Mouse (Mus musculus) intestine, embryonic 14.5 days (tissue): Measurements from ENCODE around the gene Stk17b. TPM values are rescaled to one million over a fixed set of nuclear protein-coding genes. Genes with fewer than 3 reads are reported as not detected.
"Not testable (repeated sequence)": the region's sequence is repeated elsewhere in the genome, so short reads cannot be mapped to it uniquely, and the experiment has no call there.

Source experiments
- ATAC-seq: fragments of 200-750 bp; cut with Nextera tagmentation; replicated peaks from 2 replicates; pipeline ENCODE4 v1.8.0; 2017; ENCODE audit warnings: low read depth, moderate number of reproducible peaks, moderate TSS enrichment, moderate library complexity; ENCODE audit not compliant: low FRiP score, low TSS enrichment
- DNase-seq: peaks from one replicate; pipeline ENCODE4 v3.0.0-alpha.2; 2018; ENCODE audit warnings: low spot score
- H3K27ac ChIP-seq: fragments of 300-500 bp; sonication (generic); 2 replicates; pipeline ENCODE4 v1.5.1; 2014; ENCODE audit warnings: low read depth, mild to moderate bottlenecking, control low read depth
- H3K27me3 ChIP-seq: fragments of 300-500 bp; sonication (generic); replicated peaks from 2 replicates; pipeline ENCODE4 v1.6.1; 2014; ENCODE audit warnings: low read length, control low read depth; ENCODE audit not compliant: control insufficient read depth, insufficient read depth
- H3K36me3 ChIP-seq: fragments of 300-500 bp; sonication (generic); 2 replicates; pipeline ENCODE4 v1.6.1; 2014; ENCODE audit warnings: low read length, control low read depth; ENCODE audit not compliant: control insufficient read depth, insufficient read depth
- H3K4me1 ChIP-seq: fragments of 300-500 bp; sonication (generic); replicated peaks from 2 replicates; pipeline ENCODE4 v1.6.1; 2014; ENCODE audit warnings: low read length, control low read depth, mixed read lengths; ENCODE audit not compliant: control insufficient read depth, insufficient read depth
- H3K4me2 ChIP-seq: fragments of 300-500 bp; sonication (generic); 2 replicates; pipeline ENCODE4 v1.6.1; 2014; ENCODE audit warnings: low read length
- H3K4me3 ChIP-seq: fragments of 300-500 bp; sonication (generic); 2 replicates; pipeline ENCODE4 v1.5.1; 2014; ENCODE audit warnings: low read depth, low read length, control low read depth, mixed read lengths
- H3K9ac ChIP-seq: fragments of 300-500 bp; sonication (generic); 2 replicates; pipeline ENCODE4 v1.6.1; 2014; ENCODE audit warnings: mild to moderate bottlenecking, low read length
- H3K9me3 ChIP-seq: fragments of 300-500 bp; sonication (generic); 2 replicates; pipeline ENCODE4 v1.6.1; 2016; ENCODE audit warnings: low read length, control low read depth; ENCODE audit not compliant: control insufficient read depth
- WGBS: fragments of 180-500 bp; shearing (Covaris S2); extraction: QIAGEN DNeasy Blood & Tissue Kit; methylation state at CpG from one replicate; pipeline ENCODE4 v1.1.7; 2014; 5-methylcytosine and 5-hydroxymethylcytosine counted together
- polyA plus RNA-seq: library from polyadenylated mRNA; unstranded; fragments of >200 nt; fragmentation: Nextera tagmentation; extraction: Ambion mirVana; gene quantifications from 2 replicates; pipeline ENCODE4 v1.2.1, GENCODE M21; 2014

The Stk17b gene
- polyA plus RNA-seq, 1 experiment from 2014 or later: 11.7 TPM

GRCm38 (mm10) chr1:53709602-53710001, 75.4 kb downstream of the Stk17b start:
- not testable (repeated sequence) for H3K27ac ChIP-seq, ATAC-seq
- 66% methylated on average over 5 of the region's 5 CpGs for WGBS

GRCm38 (mm10) chr1:53706431-53707361, 78.3 kb downstream of the Stk17b start, which contains the start of gene Dnah7a:
Dnah7a (minus strand) TSS chr1:53706784.
- H3K9me3 ChIP-seq: no peaks in the 10 kb centered on the region
- no peaks in the 10 kb centered on the region for H3K27me3 ChIP-seq
- ATAC-seq (peak; percentile 61), DNase-seq (peak; percentile 80)
- peak within 1 kb of the TSS; percentile 44; the same call in 1 of the 2 replicates for H3K9ac ChIP-seq
- WGBS: 15% methylated on average over 42 of the region's 42 CpGs
- no peaks in the 10 kb centered on the region for H3K4me1 ChIP-seq
- peak within 1 kb of the TSS; percentile 73 for H3K4me2 ChIP-seq
- no peaks in the 10 kb centered on the region for H3K36me3 ChIP-seq
- H3K4me3 ChIP-seq: peak within 1 kb of the TSS; percentile 42
- H3K27ac ChIP-seq: no peak within 1 kb of the TSS

More at GRCm38 (mm10) chr1:53709602-53710001, 75.4 kb downstream of the Stk17b start:
- H3K4me1 ChIP-seq, H3K9ac ChIP-seq, H3K36me3 ChIP-seq, DNase-seq, H3K4me3 ChIP-seq, H3K9me3 ChIP-seq, H3K27me3 ChIP-seq, H3K4me2 ChIP-seq: not testable (repeated sequence)

Other genes with a start within 250 kb of the Stk17b start
- gene Dnah7a, start 78.4 kb downstream of the Stk17b start, polyA plus RNA-seq: 0.43 and 0.77 TPM in 2 replicates